Mouse (Mus musculus): ENCODE measurements around the gene Acaa1b.

DNA sequence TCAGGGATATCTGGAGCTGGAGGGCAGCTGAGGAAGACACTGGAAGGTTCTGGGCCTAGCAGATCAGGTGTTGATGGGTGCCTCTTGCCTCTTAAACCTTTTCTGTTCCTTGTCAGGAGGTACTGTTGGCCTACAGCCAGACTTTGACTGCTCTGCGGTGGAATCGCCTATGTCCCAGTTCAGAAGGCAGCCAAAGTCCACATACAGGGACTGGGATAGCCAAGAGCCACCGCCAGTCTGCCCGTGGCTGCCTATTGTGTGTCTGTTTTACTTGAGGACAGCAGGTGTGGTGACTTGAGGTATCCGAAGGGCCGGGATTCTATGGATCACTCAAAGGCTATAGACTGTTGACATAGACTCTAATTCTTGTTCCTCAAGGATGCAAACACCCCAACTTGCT is 8.7 kb upstream of the Acaa1b start:
- TF ChIP-seq CTCF (IDR thresholded peaks at IDR 0.05; ENCODE audit: borderline replicate concordance, extremely low read depth, insufficient read depth, insufficient read length) (no peak), POLR2A (IDR thresholded peaks at IDR 0.05; ENCODE audit: borderline replicate concordance, extremely low read depth, insufficient read depth, insufficient read length, poor library complexity, severe bottlenecking) (no peak)
